Mouse (Mus musculus) embryonic fibroblast, embryonic 13.5 days (primary cell): Measurements from ENCODE around the gene Slc7a5.

Experiments
- CTCF ChIP-seq: IDR thresholded peaks from 2 replicates; pipeline ENCODE4 v1.5.1; 2011; ENCODE audit warnings: mild to moderate bottlenecking, control low read depth, low read length, moderate library complexity, borderline replicate concordance; ENCODE audit not compliant: insufficient read depth
- POLR2A ChIP-seq: IDR thresholded peaks from 2 replicates; pipeline ENCODE4 v1.6.1; 2011; ENCODE audit warnings: low read depth, mild to moderate bottlenecking, control low read depth, low read length, moderate library complexity

- TF ChIP-seq CTCF = no peak
- TF ChIP-seq POLR2A = no peak
These were observed 11.7 kb upstream of the Slc7a5 start for GRCm38 (mm10) chr8:121919158-121919557.
